Mouse (Mus musculus) midbrain, embryonic 13.5 days (tissue): ENCODE measurements around the gene Prex1. TPM values are rescaled to one million over a fixed set of nuclear protein-coding genes. Genes with fewer than 3 reads are reported as not detected.

Experiments used
- ATAC-seq: fragments of 200-750 bp; cut with Nextera tagmentation; 2 replicates; pipeline ENCODE4 v1.8.0; 2017; ENCODE audit warnings: mild to moderate bottlenecking, moderate TSS enrichment, moderate library complexity
- H3K27ac ChIP-seq: fragments of 300-500 bp; sonication (generic); 2 replicates; pipeline ENCODE4 v1.5.1; 2015; ENCODE audit warnings: inconsistent platforms, mild to moderate bottlenecking, moderate library complexity
- H3K27me3 ChIP-seq: fragments of 300-500 bp; sonication (generic); 2 replicates; pipeline ENCODE4 v1.6.1; 2015; ENCODE audit warnings: mild to moderate bottlenecking, inconsistent platforms
- H3K36me3 ChIP-seq: fragments of 300-500 bp; sonication (generic); 2 replicates; pipeline ENCODE4 v1.6.1; 2015; ENCODE audit warnings: mild to moderate bottlenecking, inconsistent platforms
- H3K4me1 ChIP-seq: fragments of 300-500 bp; sonication (generic); replicated peaks from 2 replicates; pipeline ENCODE4 v1.6.1; 2015; ENCODE audit warnings: inconsistent platforms
- H3K4me2 ChIP-seq: fragments of 300-500 bp; sonication (generic); replicated peaks from 2 replicates; pipeline ENCODE4 v1.6.1; 2015; ENCODE audit warnings: moderate library complexity, mild to moderate bottlenecking, inconsistent platforms
- H3K4me3 ChIP-seq: fragments of 300-500 bp; sonication (generic); replicated peaks from 2 replicates; pipeline ENCODE4 v1.5.1; 2015; ENCODE audit warnings: mild to moderate bottlenecking, inconsistent platforms
- H3K9ac ChIP-seq: fragments of 300-500 bp; sonication (generic); replicated peaks from 2 replicates; pipeline ENCODE4 v1.6.1; 2015; ENCODE audit warnings: mild to moderate bottlenecking, inconsistent platforms
- H3K9me3 ChIP-seq: fragments of 300-500 bp; sonication (generic); 2 replicates; pipeline ENCODE4 v1.6.1; 2016; ENCODE audit warnings: mild to moderate bottlenecking, inconsistent platforms
- WGBS: fragments of 180-500 bp; shearing (Covaris S2); methylation state at CpG from one replicate; pipeline ENCODE4 v1.1.7; 2015; 5-methylcytosine and 5-hydroxymethylcytosine counted together
- polyA plus RNA-seq: library from polyadenylated mRNA; unstranded; fragments of >200 nt; fragmentation: Nextera tagmentation; extraction: Ambion mirVana; gene quantifications from 2 replicates; pipeline ENCODE4 v1.2.1, GENCODE M21; 2015

The Prex1 gene
- polyA plus RNA-seq, 1 experiment from 2014 or later: 21.1 TPM

DNA sequence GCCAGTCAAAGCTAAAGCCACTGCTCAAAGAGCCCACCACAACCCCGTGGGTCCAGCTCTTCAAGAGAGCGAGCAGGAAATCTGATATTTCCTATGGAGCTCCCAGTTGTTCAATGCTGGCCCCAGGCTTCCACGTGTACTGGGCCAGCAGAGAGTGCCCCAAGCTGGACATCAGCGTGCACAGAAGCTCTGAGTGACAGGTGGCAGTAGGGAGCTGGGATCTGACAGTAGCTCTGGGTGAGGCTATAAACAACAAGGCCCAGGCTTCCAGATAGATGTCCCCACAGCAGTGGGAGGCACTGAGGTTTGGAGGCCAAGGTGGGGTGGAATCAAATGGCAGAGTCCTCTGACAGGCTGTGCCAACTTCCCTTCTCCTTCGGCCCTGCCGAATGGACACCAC is 107.6 kb downstream of the Prex1 start:
- ATAC-seq: no peak
- peaks cover 19% of the 10 kb centered on the region; the same call in 1 of the 2 replicates for H3K36me3 ChIP-seq
- no peak overlapping the region for H3K4me2 ChIP-seq
- H3K27ac ChIP-seq: no peak overlapping the region
- WGBS: 64% methylated on average over 6 of the region's 6 CpGs
- peaks cover 10% of the 10 kb centered on the region for H3K4me1 ChIP-seq
- no peak overlapping the region for H3K9ac ChIP-seq
- H3K4me3 ChIP-seq: no peak overlapping the region
- no peaks in the 10 kb centered on the region for H3K9me3 ChIP-seq
- no peaks in the 10 kb centered on the region for H3K27me3 ChIP-seq

DNA sequence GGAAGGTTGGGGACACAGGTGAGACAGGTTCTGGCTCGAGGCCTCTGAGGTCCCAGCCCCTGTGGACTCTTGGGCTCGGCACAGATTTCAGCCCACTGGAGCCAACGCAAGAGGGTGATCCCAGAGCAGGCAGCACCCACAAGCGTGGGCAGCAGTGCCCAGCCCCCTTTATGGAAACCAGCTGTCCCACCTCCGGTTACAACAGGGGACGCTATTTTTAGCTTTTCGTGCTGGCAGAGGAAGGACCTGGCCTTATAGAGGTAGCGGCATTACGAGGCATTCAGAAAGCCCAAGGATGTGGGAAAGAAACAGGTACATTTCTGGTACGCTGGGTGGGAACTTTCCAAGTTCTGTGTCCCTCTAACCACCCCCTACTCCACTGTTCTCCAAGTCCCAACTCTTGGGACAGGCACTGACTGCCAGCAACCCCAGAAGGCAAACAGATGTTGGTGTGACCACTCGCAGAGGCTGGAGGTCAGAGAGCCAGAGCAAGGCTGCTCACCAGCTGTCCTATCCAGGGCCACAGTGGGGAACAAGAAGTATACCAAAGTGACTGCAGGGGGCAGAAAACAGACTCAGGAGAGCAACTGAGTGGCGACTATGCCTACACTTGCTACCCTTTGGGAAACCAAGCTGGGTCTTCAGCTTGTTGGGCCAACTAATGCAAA is 108.3 kb downstream of the Prex1 start:
- no peak for ATAC-seq
- H3K27me3 ChIP-seq: no peaks in the 10 kb centered on the region
- H3K4me3 ChIP-seq: no peak overlapping the region
- H3K27ac ChIP-seq: no peak overlapping the region
- H3K9me3 ChIP-seq: no peaks in the 10 kb centered on the region
- H3K36me3 ChIP-seq: peaks cover 21% of the 10 kb centered on the region; the same call in 1 of the 2 replicates
- 87% methylated on average over 12 of the region's 12 CpGs for WGBS
- no peak overlapping the region for H3K4me2 ChIP-seq
- no peak overlapping the region for H3K9ac ChIP-seq
- H3K4me1 ChIP-seq: peaks cover 10% of the 10 kb centered on the region

DNA sequence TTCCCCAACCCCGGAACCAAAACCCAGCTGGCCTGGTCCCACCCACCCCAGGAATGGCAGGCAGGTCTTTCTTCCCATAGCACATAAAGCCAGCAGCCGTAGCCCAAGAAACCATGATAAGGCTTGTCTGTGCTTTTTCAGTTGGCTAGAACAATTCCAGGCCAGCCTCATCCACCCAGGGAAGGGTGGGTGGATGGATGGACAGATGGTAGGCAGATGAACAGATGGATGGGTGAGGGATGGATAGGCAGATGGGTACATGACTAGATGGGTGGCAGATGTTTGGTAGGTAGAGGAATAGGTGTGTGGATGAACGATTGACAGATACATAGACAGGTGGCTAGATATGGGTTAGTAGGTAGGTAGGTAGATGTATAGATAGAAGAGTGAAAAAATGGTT is 110.7 kb downstream of the Prex1 start:
- WGBS: 94% methylated on average over 3 of the region's 3 CpGs
- no peaks in the 10 kb centered on the region for H3K9me3 ChIP-seq

DNA sequence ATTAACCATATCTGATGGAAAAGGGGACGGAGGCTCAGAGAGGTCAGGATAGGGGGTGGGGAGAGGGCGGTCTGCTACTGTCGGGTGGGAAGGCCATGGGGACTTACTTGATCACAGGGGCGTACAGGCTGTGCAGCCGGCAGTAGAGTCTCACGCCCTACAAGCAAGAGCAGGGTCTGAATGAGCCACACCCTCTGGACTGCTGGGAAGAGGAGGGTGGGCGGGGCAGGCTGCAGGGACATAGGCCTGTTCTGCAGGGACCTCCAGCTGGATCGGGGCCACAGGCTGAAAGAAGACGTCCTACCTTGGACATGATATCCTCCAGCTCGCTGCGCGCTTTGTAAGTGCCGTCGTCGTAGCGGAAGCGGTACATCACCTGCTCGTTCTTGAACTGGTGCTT is 112.2 kb downstream of the Prex1 start:
- no peak overlapping the region for H3K27ac ChIP-seq
- no peaks in the 10 kb centered on the region for H3K4me1 ChIP-seq
- no peaks in the 10 kb centered on the region for H3K27me3 ChIP-seq
- WGBS: 91% methylated on average over 18 of the region's 18 CpGs
- no peak overlapping the region for H3K9ac ChIP-seq
- H3K36me3 ChIP-seq: peaks cover 19% of the 10 kb centered on the region; the same call in 1 of the 2 replicates
- H3K4me3 ChIP-seq: no peak overlapping the region
- H3K9me3 ChIP-seq: no peaks in the 10 kb centered on the region
- no peak overlapping the region for H3K4me2 ChIP-seq
- no peak for ATAC-seq

More for the DNA sequence above, 110.7 kb downstream of the Prex1 start:
- Histone ChIP-seq H3K27ac (no peak overlapping the region), H3K4me1 (no peaks in the 10 kb centered on the region), H3K36me3 (peaks cover 19% of the 10 kb centered on the region; the same call in 1 of the 2 replicates), H3K27me3 (no peaks in the 10 kb centered on the region), H3K4me3 (no peak overlapping the region), H3K9ac (no peak overlapping the region), H3K4me2 (no peak overlapping the region)
- no peak for ATAC-seq

DNA sequence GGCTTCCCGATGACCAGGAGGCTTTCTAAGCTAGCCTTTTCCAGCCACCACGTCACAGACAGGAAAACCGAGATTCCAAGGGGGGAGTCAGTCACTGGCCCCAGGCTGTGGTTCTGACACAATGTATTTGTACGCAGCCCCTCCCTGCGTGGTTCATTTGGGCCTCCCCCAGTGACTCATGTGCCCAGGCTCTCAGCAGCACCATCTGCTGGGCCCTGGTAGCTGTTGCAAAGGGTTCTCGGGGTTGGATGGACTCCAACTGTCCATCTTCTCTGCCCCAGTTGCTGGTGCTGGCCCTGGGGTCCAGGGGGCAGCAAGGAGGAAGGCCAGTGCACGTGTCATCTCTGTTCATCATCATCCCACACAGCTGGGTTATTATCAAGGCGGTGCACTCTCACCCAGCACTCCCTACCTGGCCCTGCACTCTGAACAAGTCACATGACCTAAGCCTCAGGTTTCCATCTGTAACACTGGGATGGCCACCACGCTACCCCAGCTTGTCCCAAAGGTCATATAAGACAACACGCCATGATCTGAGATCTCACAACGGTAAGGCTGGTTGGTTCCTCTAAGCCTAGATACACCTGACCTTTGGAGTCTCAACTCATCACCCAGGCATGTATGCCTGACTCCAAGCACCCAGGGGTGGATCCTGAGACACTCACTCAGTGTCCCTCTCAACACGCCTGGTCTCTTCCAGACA is 115.0 kb downstream of the Prex1 start:
- 90% methylated on average over 12 of the region's 12 CpGs for WGBS
- no peak overlapping the region for H3K9ac ChIP-seq
- H3K9me3 ChIP-seq: no peaks in the 10 kb centered on the region
- H3K36me3 ChIP-seq: peaks cover 20% of the 10 kb centered on the region
- no peak overlapping the region for H3K4me3 ChIP-seq
- no peaks in the 10 kb centered on the region for H3K4me1 ChIP-seq
- no peak for ATAC-seq
- H3K27me3 ChIP-seq: no peaks in the 10 kb centered on the region
- H3K27ac ChIP-seq: no peak overlapping the region
- no peak overlapping the region for H3K4me2 ChIP-seq

DNA sequence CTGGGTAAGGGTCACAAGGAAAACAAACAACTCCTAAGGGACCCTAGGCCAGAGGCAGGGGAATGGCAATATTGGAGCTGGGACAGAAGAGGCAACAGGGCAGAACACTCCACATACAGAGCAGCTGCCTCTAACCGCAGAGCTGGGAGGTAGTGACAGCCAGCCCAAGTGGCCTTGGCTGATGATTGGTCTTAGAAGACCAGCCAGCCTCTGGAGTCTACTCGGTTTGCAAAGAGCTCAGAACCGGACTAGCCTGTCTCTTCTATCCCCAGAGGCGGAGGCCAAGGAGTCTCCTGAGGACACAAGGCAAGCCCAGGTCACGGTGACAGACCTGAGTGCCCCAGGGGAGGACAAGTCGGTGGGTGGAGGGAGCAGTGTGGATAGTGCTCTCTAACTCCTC is 115.9 kb downstream of the Prex1 start:
- whole genome bisulfite sequencing: 87% methylated on average over 6 of the region's 6 CpGs
- no peak overlapping the region for H3K4me3 ChIP-seq
- H3K9ac ChIP-seq: no peak overlapping the region
- peaks cover 24% of the 10 kb centered on the region for H3K36me3 ChIP-seq
- no peak overlapping the region for H3K4me2 ChIP-seq
- no peaks in the 10 kb centered on the region for H3K27me3 ChIP-seq
- H3K4me1 ChIP-seq: no peaks in the 10 kb centered on the region
- no peak overlapping the region for H3K27ac ChIP-seq
- no peaks in the 10 kb centered on the region for H3K9me3 ChIP-seq
- no peak for ATAC-seq

DNA sequence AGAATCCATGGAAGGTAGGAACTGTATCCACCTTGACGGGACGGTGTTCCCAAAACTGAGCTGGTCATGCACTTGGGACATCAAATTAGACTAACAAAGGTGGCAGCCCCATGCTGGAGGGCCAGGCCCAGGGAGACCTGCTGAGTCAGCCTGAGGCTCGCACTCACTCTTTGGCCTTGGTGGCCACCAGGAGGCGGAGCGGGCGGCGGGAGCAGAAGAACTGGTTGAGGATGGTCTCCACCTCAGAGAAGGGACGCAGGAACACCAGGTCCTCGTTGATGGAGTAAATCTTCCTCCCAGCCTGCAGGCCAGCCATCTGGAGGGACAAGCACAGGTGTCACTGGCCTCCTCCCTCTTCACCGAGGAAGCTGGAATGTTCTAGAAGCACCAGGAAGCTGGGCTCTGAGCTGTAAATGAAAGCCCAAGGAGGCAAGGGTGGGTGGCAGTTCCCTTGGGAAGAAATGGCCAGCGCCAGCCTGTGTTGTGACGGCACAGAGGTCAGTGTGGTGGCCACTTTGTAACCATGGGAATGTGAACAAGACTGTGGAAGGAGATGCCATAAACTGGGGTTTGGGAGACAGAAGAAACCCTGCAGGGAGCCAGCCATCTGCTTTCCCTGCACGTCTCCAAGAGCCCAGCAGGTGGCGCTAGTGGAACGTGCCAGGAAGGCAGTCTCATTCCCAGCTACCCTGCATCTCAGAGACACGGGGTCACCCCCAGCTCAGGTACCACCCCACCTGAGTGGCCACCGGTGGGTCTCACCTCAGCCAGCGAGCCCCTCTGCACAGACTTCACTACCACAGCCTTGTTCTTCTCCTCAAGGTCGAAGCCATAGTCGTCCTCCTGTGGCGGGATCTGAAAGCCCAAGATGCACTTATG is 121.4 kb downstream of the Prex1 start:
- peak; percentile 82 for ATAC-seq
- H3K9me3 ChIP-seq: no peaks in the 10 kb centered on the region
- H3K4me3 ChIP-seq: no peak overlapping the region
- H3K4me1 ChIP-seq: no peaks in the 10 kb centered on the region
- no peaks in the 10 kb centered on the region for H3K27me3 ChIP-seq
- 41% methylated on average over 21 of the region's 21 CpGs for WGBS
- no peak overlapping the region for H3K27ac ChIP-seq
- no peak overlapping the region for H3K4me2 ChIP-seq
- no peak overlapping the region for H3K9ac ChIP-seq
- H3K36me3 ChIP-seq: peaks cover 25% of the 10 kb centered on the region

DNA sequence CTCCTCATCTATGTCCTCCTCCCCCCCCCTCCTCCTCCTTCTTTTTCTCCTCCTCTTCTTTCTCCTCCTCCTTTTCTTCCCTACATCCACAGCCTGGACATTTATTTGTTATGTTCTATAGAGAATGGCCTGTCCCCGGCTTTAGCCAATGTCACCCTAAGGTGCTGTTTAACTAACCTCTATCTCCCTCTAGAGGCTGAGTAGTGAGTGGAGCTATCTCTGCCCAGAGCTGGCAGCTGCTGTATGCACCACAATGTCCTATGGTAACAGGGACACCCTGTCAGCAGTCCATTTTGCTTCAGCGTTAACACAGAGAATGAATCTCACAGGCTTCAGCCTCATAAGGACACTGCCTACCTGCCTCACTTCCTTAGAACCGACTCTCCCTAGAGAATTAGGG is 129.1 kb downstream of the Prex1 start:
- H3K4me3 ChIP-seq: no peak overlapping the region
- ATAC-seq: no peak
- 90% methylated on average over 3 of the region's 3 CpGs for WGBS
- no peak overlapping the region for H3K4me2 ChIP-seq
- H3K9me3 ChIP-seq: no peaks in the 10 kb centered on the region
- H3K9ac ChIP-seq: no peak overlapping the region
- no peaks in the 10 kb centered on the region for H3K27me3 ChIP-seq
- H3K4me1 ChIP-seq: no peaks in the 10 kb centered on the region
- peaks cover 63% of the 10 kb centered on the region for H3K36me3 ChIP-seq
- H3K27ac ChIP-seq: no peak overlapping the region

DNA sequence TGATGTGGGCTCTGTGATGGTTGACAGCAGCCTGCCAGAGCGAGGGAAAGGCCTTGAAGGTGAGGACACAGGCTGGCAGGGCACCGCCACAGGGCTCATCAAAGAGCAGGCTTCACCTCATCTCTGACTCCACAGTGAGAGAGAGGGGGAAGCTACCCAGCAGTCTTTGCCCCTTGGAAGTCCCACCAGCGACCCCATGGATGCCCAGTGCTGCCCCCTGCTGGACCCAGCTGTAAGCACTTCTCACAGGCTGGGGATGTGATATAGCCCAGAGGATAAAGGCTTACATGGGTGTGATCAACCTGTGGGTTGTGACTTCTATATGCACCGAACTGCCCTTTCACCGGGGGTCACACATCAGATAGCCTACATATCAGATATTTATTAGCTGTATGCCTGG is 130.3 kb downstream of the Prex1 start:
- WGBS: 97% methylated on average over 5 of the region's 5 CpGs
- Histone ChIP-seq H3K27ac (no peak overlapping the region), H3K9me3 (no peaks in the 10 kb centered on the region), H3K36me3 (peaks cover 58% of the 10 kb centered on the region), H3K4me3 (no peak overlapping the region), H3K27me3 (no peaks in the 10 kb centered on the region), H3K4me1 (no peaks in the 10 kb centered on the region), H3K9ac (no peak overlapping the region), H3K4me2 (no peak overlapping the region)
- ATAC-seq: no peak

DNA sequence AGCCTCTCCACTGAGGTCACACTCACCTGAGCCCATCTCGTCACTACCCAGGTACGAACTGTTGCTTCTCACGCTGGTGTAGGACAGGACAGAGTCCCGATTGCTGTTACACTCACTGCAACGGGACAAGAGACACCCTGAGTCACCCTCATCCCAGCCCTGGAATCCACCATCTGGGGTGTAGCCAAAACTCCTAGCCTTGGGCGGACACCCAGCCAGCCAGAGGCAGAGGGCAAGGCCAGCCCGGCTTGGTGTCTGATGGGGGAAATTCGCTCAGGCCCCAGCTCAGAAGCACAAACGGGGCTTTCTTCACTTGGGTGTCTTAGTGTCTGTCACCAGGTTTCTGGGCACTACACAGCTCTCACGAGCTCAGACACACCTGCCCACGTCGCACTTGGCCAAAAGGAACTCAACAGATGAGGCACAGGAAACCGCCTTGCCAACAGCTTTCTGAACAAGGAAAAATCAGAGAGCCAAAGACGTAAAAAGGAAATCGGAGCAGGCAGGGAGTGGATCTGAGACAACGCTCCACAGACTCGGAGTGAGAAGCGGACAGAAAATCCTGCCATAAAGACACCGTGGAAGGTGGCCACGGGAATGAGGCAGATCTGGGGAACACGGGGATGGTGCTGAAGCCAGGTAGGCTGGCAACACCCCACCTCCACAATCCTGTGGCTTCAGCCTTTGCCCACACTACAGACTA is 131.6 kb downstream of the Prex1 start:
- H3K9ac ChIP-seq: no peak overlapping the region
- H3K27me3 ChIP-seq: no peaks in the 10 kb centered on the region
- H3K27ac ChIP-seq: no peak overlapping the region
- H3K4me2 ChIP-seq: no peak overlapping the region
- ATAC-seq: no peak
- H3K4me3 ChIP-seq: no peak overlapping the region
- H3K9me3 ChIP-seq: no peaks in the 10 kb centered on the region
- WGBS: 95% methylated on average over 21 of the region's 21 CpGs
- H3K36me3 ChIP-seq: peaks cover 61% of the 10 kb centered on the region
- no peaks in the 10 kb centered on the region for H3K4me1 ChIP-seq

DNA sequence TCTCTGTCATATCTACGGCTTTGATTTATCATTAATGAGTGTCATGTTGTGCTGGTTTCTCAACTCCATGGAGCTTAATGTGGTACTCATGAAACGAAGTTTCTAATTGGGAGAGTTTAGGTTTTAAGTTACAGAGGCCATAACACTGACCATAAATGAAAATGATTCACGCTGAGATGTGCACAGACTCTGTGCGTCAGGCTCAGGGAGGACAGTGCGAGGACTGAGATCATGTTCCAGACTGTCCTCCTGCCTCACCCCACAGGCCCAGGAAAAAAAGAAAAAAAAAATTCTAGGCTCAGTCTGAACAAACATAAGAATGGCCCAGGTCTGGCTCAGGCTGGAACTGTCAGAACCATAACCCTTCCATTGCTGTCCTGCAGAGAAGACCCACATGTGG is 133.8 kb downstream of the Prex1 start:
- 94% methylated on average over 5 of the region's 5 CpGs for WGBS
- H3K9ac ChIP-seq: no peak overlapping the region
- no peak overlapping the region for H3K27ac ChIP-seq
- no peak for ATAC-seq
- H3K36me3 ChIP-seq: peaks cover 42% of the 10 kb centered on the region
- H3K4me1 ChIP-seq: 0 out of 2 replicates have a peak, but pooled peaks cover 3% of the 10 kb centered on the region
- H3K4me3 ChIP-seq: no peak overlapping the region
- H3K4me2 ChIP-seq: no peak overlapping the region
- no peaks in the 10 kb centered on the region for H3K27me3 ChIP-seq
- H3K9me3 ChIP-seq: no peaks in the 10 kb centered on the region
